Mouse (Mus musculus): ENCODE measurements around the gene Rrp1b.

DNA sequence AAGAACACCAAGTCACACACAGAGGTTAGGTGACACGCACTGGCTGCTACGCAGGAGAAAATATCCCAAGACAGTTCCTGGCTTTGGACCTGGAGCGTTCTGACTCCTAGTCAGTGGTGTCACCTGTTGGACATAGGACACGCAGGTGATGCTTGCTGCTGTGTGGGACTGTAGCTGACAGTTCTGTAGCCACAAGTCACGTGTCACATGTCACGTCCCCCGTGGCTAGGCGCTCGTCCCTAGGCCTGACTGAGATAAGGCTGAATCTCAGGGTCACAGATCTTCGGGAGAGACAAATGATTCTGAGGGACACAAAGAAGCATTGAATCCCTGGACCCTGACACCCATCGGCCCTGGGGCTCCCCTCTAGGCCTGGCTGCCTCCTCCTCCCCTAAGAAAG is 32.5 kb downstream of the Rrp1b start:
- no peak for TF ChIP-seq CTCF (conservative IDR thresholded peaks at IDR 0.05 in 1 of 2, IDR thresholded peaks at IDR 0.05 in 1 of 2; ENCODE audit: low read depth in 2 of 2, low read length in 2 of 2)
- TF ChIP-seq E2F4 (IDR thresholded peaks at IDR 0.05; ENCODE audit: insufficient replicate concordance, low read depth, low read length), result no peak
- TF ChIP-seq MAZ (IDR thresholded peaks at IDR 0.05; ENCODE audit: low read depth, low read length), result no peak
- no peak for TF ChIP-seq USF1 (IDR thresholded peaks at IDR 0.05; ENCODE audit: low read depth, low read length)
- TF ChIP-seq ZMIZ1 (IDR thresholded peaks at IDR 0.05; ENCODE audit: low read depth, low read length), result no peak
- no peak for TF ChIP-seq MAX (IDR thresholded peaks at IDR 0.05; ENCODE audit: low read length)
- TF ChIP-seq EP300 (IDR thresholded peaks at IDR 0.05; ENCODE audit: low read length), result no peak
- no peak for TF ChIP-seq NELFE (IDR thresholded peaks at IDR 0.05; ENCODE audit: low read depth, low read length)
- TF ChIP-seq CHD1 (IDR thresholded peaks at IDR 0.05; ENCODE audit: low read depth, low read length), result no peak
- TF ChIP-seq CHD2 (IDR thresholded peaks at IDR 0.05; ENCODE audit: low read length), result no peak
- no peak for TF ChIP-seq POLR2A (IDR thresholded peaks at IDR 0.05; ENCODE audit: low read depth, low read length)
